Mouse (Mus musculus): Measurements from ENCODE around the gene Klhdc3. TPM values are rescaled to one million over a fixed set of nuclear protein-coding genes. Genes with fewer than 3 reads are reported as not detected.

Gene Klhdc3
- polyA plus RNA-seq, 1 experiment from 2014 or later, result 115 TPM

DNA sequence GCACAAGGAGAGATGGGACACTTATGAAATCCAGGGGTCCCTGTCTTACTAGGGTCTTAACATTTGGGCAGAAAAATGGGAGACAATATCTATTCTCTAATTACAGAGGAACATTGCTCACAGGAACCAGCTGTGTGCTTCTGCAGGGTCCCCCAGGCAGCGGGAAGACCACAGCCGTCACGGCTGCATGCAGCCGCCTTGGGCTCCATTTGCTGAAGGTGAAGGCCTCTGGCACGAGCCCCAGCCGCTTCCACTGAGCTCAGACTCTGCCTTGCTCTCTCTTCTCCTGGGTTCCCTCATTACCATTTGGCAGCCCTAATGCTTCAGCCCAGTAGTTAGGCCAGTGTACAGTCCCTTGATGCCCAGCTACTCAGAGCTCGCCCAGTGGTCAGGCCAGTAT is 40.4 kb upstream of the Klhdc3 start:
- Histone ChIP-seq H3K27ac (ENCODE audit: low read length) (no peak overlapping the region), H3K4me3 (ENCODE audit: low read length) (no peak overlapping the region), H3K27me3 (ENCODE audit: control insufficient read depth, insufficient read depth, low read depth, low read length) (no peaks in the 10 kb centered on the region), H3K36me3 (ENCODE audit: control insufficient read depth, insufficient read depth, low read length) (peaks cover 14% of the 10 kb centered on the region), H3K9me3 (ENCODE audit: control insufficient read depth, low read length) (no peaks in the 10 kb centered on the region), H3K4me2 (ENCODE audit: low read depth, low read length) (no peak overlapping the region), H3K9ac (ENCODE audit: low read length) (no peak overlapping the region), H3K4me1 (replicated peaks; ENCODE audit: control insufficient read depth, insufficient read depth, low read length) (no peaks in the 10 kb centered on the region)
- ATAC-seq (ENCODE audit: low read depth), result no peak
- 86% methylated on average over 7 of the region's 7 CpGs for WGBS

- WGBS, result 91% methylated on average over 11 of the region's 11 CpGs
- H3K4me1 ChIP-seq (replicated peaks; ENCODE audit: control insufficient read depth, insufficient read depth, low read length), result peaks cover 6% of the 10 kb centered on the region
- no peak overlapping the region for H3K4me2 ChIP-seq (ENCODE audit: low read depth, low read length)
- H3K4me3 ChIP-seq (ENCODE audit: low read length), result no peak overlapping the region
- peaks cover 23% of the 10 kb centered on the region for H3K36me3 ChIP-seq (ENCODE audit: control insufficient read depth, insufficient read depth, low read length)
- H3K27me3 ChIP-seq (ENCODE audit: control insufficient read depth, insufficient read depth, low read depth, low read length), result no peaks in the 10 kb centered on the region
- no peak overlapping the region for H3K9ac ChIP-seq (ENCODE audit: low read length)
- no peak for ATAC-seq (ENCODE audit: low read depth)
- no peaks in the 10 kb centered on the region for H3K9me3 ChIP-seq (ENCODE audit: control insufficient read depth, low read length)
- H3K27ac ChIP-seq (ENCODE audit: low read length), result no peak overlapping the region
Observed at GRCm38 (mm10) chr17:46714756-46715481, 34.2 kb upstream of the Klhdc3 start.

DNA sequence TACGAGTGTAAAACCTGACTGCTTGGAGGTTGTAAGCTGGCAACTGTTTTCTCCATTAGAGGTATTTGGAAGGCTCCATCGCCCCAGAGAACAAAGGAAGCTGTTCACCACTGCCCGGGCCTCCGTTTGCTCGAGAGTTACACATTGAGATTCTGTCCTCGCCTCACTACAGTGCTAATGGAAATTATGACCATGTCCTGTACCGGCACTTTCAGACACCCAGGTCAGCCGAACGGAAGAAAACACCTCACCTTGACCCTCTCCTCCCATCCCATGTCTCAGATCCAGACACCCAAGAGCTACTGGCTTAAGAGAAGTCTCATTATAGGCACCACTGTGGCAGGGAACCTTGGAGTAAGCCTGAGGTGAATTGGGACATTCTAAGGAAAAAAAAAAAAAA is 33.1 kb upstream of the Klhdc3 start:
- Histone ChIP-seq H3K4me2 (ENCODE audit: low read depth, low read length) (no peak overlapping the region), H3K27ac (ENCODE audit: low read length) (no peak overlapping the region)
- no peak for ATAC-seq (ENCODE audit: low read depth)

DNA sequence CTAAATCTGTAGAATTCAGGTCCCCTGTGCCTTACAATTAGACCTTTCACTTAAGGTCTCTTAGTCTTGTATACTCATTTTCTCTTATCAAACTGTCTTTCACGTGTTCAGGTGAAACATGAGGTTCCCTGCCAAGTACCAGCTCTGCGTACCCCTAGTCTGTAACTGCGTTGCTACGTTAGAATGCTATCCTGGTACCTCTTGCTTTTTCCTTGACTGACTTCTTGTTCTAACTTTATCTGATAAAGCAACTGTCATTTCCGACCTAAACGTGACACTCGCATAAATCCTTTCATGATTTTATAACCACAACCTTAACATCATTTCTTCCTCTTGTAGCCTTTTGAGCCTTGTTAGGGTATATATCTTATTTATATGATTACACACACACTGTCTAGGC is 31.7 kb upstream of the Klhdc3 start:
- H3K27ac ChIP-seq (ENCODE audit: low read length), result no peak overlapping the region
- H3K4me2 ChIP-seq (ENCODE audit: low read depth, low read length), result peak overlapping the region; percentile 81

More for the DNA sequence above, 33.1 kb upstream of the Klhdc3 start:
- Histone ChIP-seq H3K9ac (ENCODE audit: low read length) (no peak overlapping the region), H3K9me3 (ENCODE audit: control insufficient read depth, low read length) (no peaks in the 10 kb centered on the region), H3K27me3 (ENCODE audit: control insufficient read depth, insufficient read depth, low read depth, low read length) (no peaks in the 10 kb centered on the region), H3K36me3 (ENCODE audit: control insufficient read depth, insufficient read depth, low read length) (peaks cover 23% of the 10 kb centered on the region), H3K4me1 (replicated peaks; ENCODE audit: control insufficient read depth, insufficient read depth, low read length) (peaks cover 6% of the 10 kb centered on the region), H3K4me3 (ENCODE audit: low read length) (no peak overlapping the region)
- WGBS, result 89% methylated on average over 9 of the region's 9 CpGs

DNA sequence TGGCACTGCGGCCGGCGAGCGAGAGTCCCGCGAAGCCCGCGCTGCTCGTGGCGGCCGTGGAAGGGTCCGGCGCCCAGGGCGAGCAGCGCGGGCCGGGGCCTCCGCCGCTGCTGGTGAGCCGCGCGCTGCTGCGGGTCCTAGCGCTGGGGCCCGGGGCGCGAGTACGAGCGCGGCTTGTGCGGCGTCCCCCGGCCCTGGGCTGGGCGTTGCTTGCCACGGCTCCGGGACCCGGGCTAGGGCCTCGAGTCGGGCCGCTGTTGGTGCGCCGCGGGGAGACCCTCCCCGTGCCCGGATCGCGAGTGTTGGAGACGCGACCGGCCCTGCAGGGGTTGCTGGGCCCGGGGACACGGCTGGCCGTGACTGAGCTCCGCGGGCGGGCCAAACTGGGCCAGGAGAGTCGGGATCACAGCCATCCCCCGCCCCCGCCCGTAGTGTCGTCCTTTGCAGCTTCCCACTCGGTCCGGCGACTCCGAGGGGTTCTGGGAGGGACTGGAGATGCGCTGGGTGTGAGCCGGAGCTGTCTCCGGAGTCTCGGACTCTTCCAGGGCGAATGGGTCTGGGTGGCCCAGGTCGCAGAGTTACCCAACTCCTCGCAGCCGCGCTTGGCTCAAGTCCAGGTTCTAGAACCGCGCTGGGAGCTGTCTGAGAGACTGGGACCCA is 31.0 kb upstream of the Klhdc3 start:
- H3K36me3 ChIP-seq (ENCODE audit: control insufficient read depth, insufficient read depth, low read length), result peaks cover 20% of the 10 kb centered on the region
- H3K27ac ChIP-seq (ENCODE audit: low read length), result peak overlapping the region; percentile 82
- H3K9me3 ChIP-seq (ENCODE audit: control insufficient read depth, low read length), result no peaks in the 10 kb centered on the region
- no peaks in the 10 kb centered on the region for H3K27me3 ChIP-seq (ENCODE audit: control insufficient read depth, insufficient read depth, low read depth, low read length)
- peak overlapping the region; percentile 81 for H3K4me2 ChIP-seq (ENCODE audit: low read depth, low read length)
- peaks cover 6% of the 10 kb centered on the region for H3K4me1 ChIP-seq (replicated peaks; ENCODE audit: control insufficient read depth, insufficient read depth, low read length)
- H3K4me3 ChIP-seq (ENCODE audit: low read length), result peak overlapping the region; percentile 98
- WGBS, result under 1% methylated on average over 70 of the region's 76 CpGs
- peak overlapping the region; percentile 95 for H3K9ac ChIP-seq (ENCODE audit: low read length)
- ATAC-seq (ENCODE audit: low read depth), result peak; percentile 61

More for the DNA sequence above, 31.7 kb upstream of the Klhdc3 start:
- H3K9ac ChIP-seq (ENCODE audit: low read length), result peak overlapping the region; percentile 95
- peaks cover 6% of the 10 kb centered on the region for H3K4me1 ChIP-seq (replicated peaks; ENCODE audit: control insufficient read depth, insufficient read depth, low read length)
- 48% methylated on average over 7 of the region's 7 CpGs for WGBS
- no peaks in the 10 kb centered on the region for H3K27me3 ChIP-seq (ENCODE audit: control insufficient read depth, insufficient read depth, low read depth, low read length)
- peaks cover 23% of the 10 kb centered on the region for H3K36me3 ChIP-seq (ENCODE audit: control insufficient read depth, insufficient read depth, low read length)
- no peaks in the 10 kb centered on the region for H3K9me3 ChIP-seq (ENCODE audit: control insufficient read depth, low read length)
- no peak for ATAC-seq (ENCODE audit: low read depth)
- peak overlapping the region; percentile 98 for H3K4me3 ChIP-seq (ENCODE audit: low read length)

GRCm38 (mm10) chr17:46710959-46711597 is 30.4 kb upstream of the Klhdc3 start, which contains the start of gene Pex6:
TSS of gene Pex6 (plus strand) at chr17:46711463.
- Histone ChIP-seq H3K9me3 (ENCODE audit: control insufficient read depth, low read length) (no peaks in the 10 kb centered on the region), H3K27ac (ENCODE audit: low read length) (peak within 1 kb of the TSS; percentile 82)
- WGBS, result 6% methylated on average over 36 of the region's 36 CpGs

DNA sequence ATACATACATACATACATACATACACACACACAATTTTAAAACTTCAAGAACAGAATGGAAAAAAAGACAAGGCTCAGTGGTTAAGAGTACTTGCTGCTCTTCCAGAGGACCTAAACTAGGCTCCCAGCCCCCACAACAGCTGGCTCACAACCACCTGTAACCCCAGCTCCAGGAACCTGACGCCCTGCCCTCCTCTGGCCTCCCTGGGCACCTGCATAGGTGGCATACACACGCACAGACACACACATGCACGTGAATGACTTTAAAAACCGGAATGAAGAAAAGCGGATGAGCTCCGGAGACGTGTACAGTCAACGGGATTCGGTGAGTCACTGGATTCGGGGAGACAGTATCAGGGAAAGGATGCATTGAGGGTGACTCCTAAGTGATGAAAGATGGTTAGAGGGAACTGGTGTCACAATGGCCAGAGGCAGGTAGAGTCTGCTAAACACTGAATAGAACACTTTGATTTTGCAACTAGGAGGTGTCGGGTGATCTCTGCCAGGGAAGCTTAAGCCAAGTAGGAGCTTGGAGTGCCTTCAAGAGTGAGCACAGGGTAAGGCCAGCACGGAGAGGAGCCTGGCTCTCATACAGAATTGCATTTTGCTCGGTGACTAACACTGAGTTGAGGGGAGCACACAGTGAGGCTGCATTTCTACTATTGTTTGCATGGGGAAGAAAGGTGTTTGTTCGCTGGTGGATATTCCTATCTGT is 25.8 kb upstream of the Klhdc3 start:
- Histone ChIP-seq H3K27ac (ENCODE audit: low read length) (no peak overlapping the region), H3K4me3 (ENCODE audit: low read length) (no peak overlapping the region), H3K4me2 (ENCODE audit: low read depth, low read length) (no peak overlapping the region), H3K9ac (ENCODE audit: low read length) (no peak overlapping the region), H3K36me3 (ENCODE audit: control insufficient read depth, insufficient read depth, low read length) (no peaks in the 10 kb centered on the region), H3K27me3 (ENCODE audit: control insufficient read depth, insufficient read depth, low read depth, low read length) (no peaks in the 10 kb centered on the region), H3K9me3 (ENCODE audit: control insufficient read depth, low read length) (no peaks in the 10 kb centered on the region), H3K4me1 (replicated peaks; ENCODE audit: control insufficient read depth, insufficient read depth, low read length) (peaks cover 25% of the 10 kb centered on the region)
- no peak for ATAC-seq (ENCODE audit: low read depth)
- WGBS, result 86% methylated on average over 14 of the region's 14 CpGs

More at GRCm38 (mm10) chr17:46710959-46711597, 30.4 kb upstream of the Klhdc3 start, which contains the start of gene Pex6:
- Histone ChIP-seq H3K4me1 (replicated peaks; ENCODE audit: control insufficient read depth, insufficient read depth, low read length) (peaks cover 6% of the 10 kb centered on the region), H3K4me2 (ENCODE audit: low read depth, low read length) (peak within 1 kb of the TSS; percentile 81), H3K36me3 (ENCODE audit: control insufficient read depth, insufficient read depth, low read length) (peaks cover 14% of the 10 kb centered on the region), H3K27me3 (ENCODE audit: control insufficient read depth, insufficient read depth, low read depth, low read length) (no peaks in the 10 kb centered on the region), H3K9ac (ENCODE audit: low read length) (peak within 1 kb of the TSS; percentile 95), H3K4me3 (ENCODE audit: low read length) (peak within 1 kb of the TSS; percentile 98)
- ATAC-seq (ENCODE audit: low read depth), result peak; percentile 93

GRCm38 (mm10) chr17:46704887-46705835 is 24.4 kb upstream of the Klhdc3 start, which contains the start of gene Ppp2r5d:
TSS of gene Ppp2r5d (minus strand) at chr17:46705111.
- peak within 1 kb of the TSS; percentile 77 for H3K4me2 ChIP-seq (ENCODE audit: low read depth, low read length)
- WGBS, result under 1% methylated on average over 48 of the region's 48 CpGs
- peak within 1 kb of the TSS; percentile 93 for H3K9ac ChIP-seq (ENCODE audit: low read length)
- H3K36me3 ChIP-seq (ENCODE audit: control insufficient read depth, insufficient read depth, low read length), result no peaks in the 10 kb centered on the region
- no peaks in the 10 kb centered on the region for H3K27me3 ChIP-seq (ENCODE audit: control insufficient read depth, insufficient read depth, low read depth, low read length)
- H3K4me1 ChIP-seq (replicated peaks; ENCODE audit: control insufficient read depth, insufficient read depth, low read length), result peaks cover 25% of the 10 kb centered on the region
- no peaks in the 10 kb centered on the region for H3K9me3 ChIP-seq (ENCODE audit: control insufficient read depth, low read length)
- H3K4me3 ChIP-seq (ENCODE audit: low read length), result peak within 1 kb of the TSS; percentile 85
- ATAC-seq (ENCODE audit: low read depth), result peak; percentile 96
- peak within 1 kb of the TSS; percentile 97 for H3K27ac ChIP-seq (ENCODE audit: low read length)

All from lung, embryonic 16.5 days (tissue).